Mouse (Mus musculus): ENCODE data around the gene Hist1h2ac. TPM values are rescaled to one million over a fixed set of nuclear protein-coding genes. Genes with fewer than 3 reads are reported as not detected.
"Not testable (repeated sequence)": the region's sequence is repeated elsewhere in the genome, so short reads cannot be mapped to it uniquely, and the experiment has no call there.

The Hist1h2ac gene
- total and polyA plus RNA-seq, 2 experiments from 2014 or later: 0.41 to 44.8 TPM

GRCm38 (mm10) chr13:23708654-23709053 lies 24.9 kb upstream of the Hist1h2ac start:
- WGBS: 71% methylated on average over 4 of the region's 4 CpGs
- Histone ChIP-seq H3K9me3 (ENCODE audit: low read length) (no peaks in the 10 kb centered on the region), H3K4me3 (ENCODE audit: low read depth, low read length) (no peak overlapping the region), H3K4me1 (ENCODE audit: insufficient read depth) (no peaks in the 10 kb centered on the region), H3K4me2 (ENCODE audit: low read depth) (no peak overlapping the region), H3K27ac (ENCODE audit: low read depth, low read length) (no peak overlapping the region), H3K9ac (no peak overlapping the region), H3K27me3 (ENCODE audit: insufficient read depth, low read length) (no peaks in the 10 kb centered on the region; the same call in 1 of the 2 replicates), H3K36me3 (ENCODE audit: insufficient read depth) (no peaks in the 10 kb centered on the region)
- no peak for TF ChIP-seq CTCF (IDR thresholded peaks at IDR 0.05; ENCODE audit: low read depth)
- DNase-seq (no peak), ATAC-seq (no peak)

- DNase-seq (no peak), ATAC-seq (no peak)
- Histone ChIP-seq H3K27me3 (ENCODE audit: insufficient read depth, low read length) (no peaks in the 10 kb centered on the region; the same call in 1 of the 2 replicates), H3K9me3 (ENCODE audit: low read length) (no peaks in the 10 kb centered on the region), H3K27ac (ENCODE audit: low read depth, low read length) (no peak overlapping the region), H3K4me3 (ENCODE audit: low read depth, low read length) (no peak overlapping the region), H3K4me1 (ENCODE audit: insufficient read depth) (no peaks in the 10 kb centered on the region), H3K36me3 (ENCODE audit: insufficient read depth) (no peaks in the 10 kb centered on the region), H3K9ac (no peak overlapping the region), H3K4me2 (ENCODE audit: low read depth) (no peak overlapping the region)
- WGBS: 88% methylated on average over 4 of the region's 4 CpGs
- no peak for TF ChIP-seq CTCF (IDR thresholded peaks at IDR 0.05; ENCODE audit: low read depth)
Measured at GRCm38 (mm10) chr13:23708041-23708440, 24.3 kb upstream of the Hist1h2ac start.

GRCm38 (mm10) chr13:23706771-23707170 lies 23.0 kb upstream of the Hist1h2ac start:
- ATAC-seq (no peak), DNase-seq (no peak)
- Histone ChIP-seq H3K27me3 (ENCODE audit: insufficient read depth, low read length) (no peaks in the 10 kb centered on the region; the same call in 1 of the 2 replicates), H3K4me3 (ENCODE audit: low read depth, low read length) (no peak overlapping the region), H3K27ac (ENCODE audit: low read depth, low read length) (no peak overlapping the region), H3K4me2 (ENCODE audit: low read depth) (no peak overlapping the region), H3K9me3 (ENCODE audit: low read length) (no peaks in the 10 kb centered on the region), H3K4me1 (ENCODE audit: insufficient read depth) (no peaks in the 10 kb centered on the region), H3K9ac (no peak overlapping the region), H3K36me3 (ENCODE audit: insufficient read depth) (no peaks in the 10 kb centered on the region)
- TF ChIP-seq CTCF (IDR thresholded peaks at IDR 0.05; ENCODE audit: low read depth): no peak
- WGBS: 93% methylated on average over 12 of the region's 12 CpGs

- Histone ChIP-seq H3K4me3 (ENCODE audit: low read depth, low read length) (no peak overlapping the region), H3K27ac (ENCODE audit: low read depth, low read length) (no peak overlapping the region), H3K9me3 (ENCODE audit: low read length) (no peaks in the 10 kb centered on the region), H3K36me3 (ENCODE audit: insufficient read depth) (no peaks in the 10 kb centered on the region), H3K9ac (no peak overlapping the region), H3K4me2 (ENCODE audit: low read depth) (no peak overlapping the region), H3K27me3 (ENCODE audit: insufficient read depth, low read length) (no peaks in the 10 kb centered on the region; the same call in 1 of the 2 replicates), H3K4me1 (ENCODE audit: insufficient read depth) (no peaks in the 10 kb centered on the region)
- DNase-seq: no peak
- no peak for TF ChIP-seq CTCF (IDR thresholded peaks at IDR 0.05; ENCODE audit: low read depth)
- no peak for ATAC-seq
- WGBS: 90% methylated on average over 7 of the region's 7 CpGs
Measured at GRCm38 (mm10) chr13:23705751-23706356, 22.1 kb upstream of the Hist1h2ac start.

- not testable (repeated sequence) for ATAC-seq; H3K9ac ChIP-seq; DNase-seq; H3K4me1 ChIP-seq (ENCODE audit: insufficient read depth); H3K36me3 ChIP-seq (ENCODE audit: insufficient read depth); H3K4me2 ChIP-seq (ENCODE audit: low read depth); H3K9me3 ChIP-seq (ENCODE audit: low read length); H3K4me3 ChIP-seq (ENCODE audit: low read depth, low read length); H3K27ac ChIP-seq (ENCODE audit: low read depth, low read length); H3K27me3 ChIP-seq (ENCODE audit: insufficient read depth, low read length)
- 94% methylated on average over 2 of the region's 2 CpGs for WGBS
Measured at GRCm38 (mm10) chr13:23702801-23703200, 19.1 kb upstream of the Hist1h2ac start.

- no peak overlapping the region for H3K27ac ChIP-seq (ENCODE audit: low read depth, low read length)
- H3K9me3 ChIP-seq (ENCODE audit: low read length): no peaks in the 10 kb centered on the region
- H3K4me3 ChIP-seq (ENCODE audit: low read depth, low read length): no peak overlapping the region
- no peaks in the 10 kb centered on the region for H3K4me1 ChIP-seq (ENCODE audit: insufficient read depth)
- no peak for TF ChIP-seq CTCF (IDR thresholded peaks at IDR 0.05; ENCODE audit: low read depth)
- H3K9ac ChIP-seq: no peak overlapping the region
- no peak overlapping the region for H3K4me2 ChIP-seq (ENCODE audit: low read depth)
- no peaks in the 10 kb centered on the region for H3K27me3 ChIP-seq (ENCODE audit: insufficient read depth, low read length)
- ATAC-seq (no peak), DNase-seq (no peak)
- H3K36me3 ChIP-seq (ENCODE audit: insufficient read depth): no peaks in the 10 kb centered on the region
- WGBS: 84% methylated on average over 4 of the region's 4 CpGs
Measured at GRCm38 (mm10) chr13:23702220-23702619, 18.5 kb upstream of the Hist1h2ac start.

GRCm38 (mm10) chr13:23700786-23701520 lies 17.2 kb upstream of the Hist1h2ac start:
- peak; percentile 87 for TF ChIP-seq CTCF (IDR thresholded peaks at IDR 0.05; ENCODE audit: low read depth)

More at GRCm38 (mm10) chr13:23700786-23701520, 17.2 kb upstream of the Hist1h2ac start:
- Histone ChIP-seq H3K27me3 (ENCODE audit: insufficient read depth, low read length) (no peaks in the 10 kb centered on the region), H3K4me3 (ENCODE audit: low read depth, low read length) (no peak overlapping the region), H3K9me3 (ENCODE audit: low read length) (no peaks in the 10 kb centered on the region), H3K36me3 (ENCODE audit: insufficient read depth) (no peaks in the 10 kb centered on the region), H3K27ac (ENCODE audit: low read depth, low read length) (no peak overlapping the region), H3K4me2 (ENCODE audit: low read depth) (no peak overlapping the region), H3K9ac (no peak overlapping the region), H3K4me1 (ENCODE audit: insufficient read depth) (no peaks in the 10 kb centered on the region)
- WGBS: 35% methylated on average over 8 of the region's 8 CpGs
- peak; percentile 70 for DNase-seq
- ATAC-seq: peak; percentile 32

All from forebrain, postnatal 0 days (tissue).